Mouse (Mus musculus): ENCODE results near the gene Chrnd. TPM values are rescaled to one million over a fixed set of nuclear protein-coding genes. Genes with fewer than 3 reads are reported as not detected.

The Chrnd gene
- total RNA-seq, 2 experiments from 2014 or later, result 0.20 to 0.54 TPM

DNA sequence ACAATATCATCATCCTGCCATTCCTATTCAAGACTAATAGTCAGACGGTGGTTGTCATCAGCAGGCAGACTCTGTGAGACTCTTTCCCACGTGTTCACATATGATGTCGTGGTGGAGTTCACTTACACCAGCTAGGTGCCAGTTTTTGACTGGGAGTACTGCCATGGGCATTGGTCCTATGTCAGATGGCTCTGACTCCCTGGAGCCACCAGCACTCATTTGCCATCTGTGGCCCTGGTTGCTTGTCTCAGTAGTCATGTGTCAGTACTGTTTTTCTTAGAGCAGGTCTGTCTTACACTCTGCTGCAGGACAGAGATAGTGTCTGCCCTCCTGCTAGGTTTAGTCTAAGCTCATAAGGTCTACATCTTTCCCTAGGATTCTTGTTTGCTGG, 36.7 kb downstream of the Chrnd start:
- DNase-seq (ENCODE audit: low spot score in 2 of 2), result no peak

DNA sequence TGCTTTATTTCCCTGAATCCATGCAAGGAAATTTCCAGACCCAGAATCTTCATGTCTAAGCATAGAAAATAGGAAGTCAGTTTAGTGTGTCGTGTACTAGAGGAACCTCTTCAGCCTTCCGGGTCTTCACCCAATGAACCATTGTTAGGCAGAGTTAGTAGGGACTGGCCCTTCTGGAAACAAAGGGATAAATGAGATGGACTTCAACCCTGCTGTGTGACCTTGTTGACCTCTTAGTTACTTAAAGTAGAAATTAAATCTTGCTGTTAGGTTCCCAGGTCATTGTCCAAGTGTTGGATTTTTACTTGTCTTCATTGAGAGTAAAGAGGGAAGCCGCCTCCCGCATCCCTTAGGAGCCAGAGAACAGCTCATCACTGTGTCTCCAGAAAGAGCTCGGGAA, 40.2 kb downstream of the Chrnd start:
- DNase-seq (ENCODE audit: low spot score in 2 of 2), result no peak

DNA sequence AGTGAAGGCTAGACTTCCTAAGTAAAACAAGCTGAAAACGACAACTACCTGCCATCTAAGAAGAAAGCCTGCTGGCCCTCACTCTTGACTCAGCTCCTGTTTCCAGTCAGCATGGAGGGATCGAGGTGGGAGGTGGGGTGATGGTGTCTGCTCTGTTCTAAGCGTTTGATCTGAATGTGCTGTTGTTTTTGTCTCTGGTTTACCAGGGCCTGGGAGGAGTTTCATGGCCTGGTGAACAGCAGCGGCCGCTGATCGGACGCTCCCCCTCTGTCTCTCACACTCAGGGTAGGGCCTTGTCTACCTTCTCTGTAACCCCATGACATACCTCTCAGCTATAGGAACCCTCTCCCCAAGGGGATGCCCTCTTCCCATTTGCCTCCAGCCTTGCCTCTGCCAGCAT, 41.8 kb downstream of the Chrnd start:
- no peak for DNase-seq (ENCODE audit: low spot score in 2 of 2)

DNA sequence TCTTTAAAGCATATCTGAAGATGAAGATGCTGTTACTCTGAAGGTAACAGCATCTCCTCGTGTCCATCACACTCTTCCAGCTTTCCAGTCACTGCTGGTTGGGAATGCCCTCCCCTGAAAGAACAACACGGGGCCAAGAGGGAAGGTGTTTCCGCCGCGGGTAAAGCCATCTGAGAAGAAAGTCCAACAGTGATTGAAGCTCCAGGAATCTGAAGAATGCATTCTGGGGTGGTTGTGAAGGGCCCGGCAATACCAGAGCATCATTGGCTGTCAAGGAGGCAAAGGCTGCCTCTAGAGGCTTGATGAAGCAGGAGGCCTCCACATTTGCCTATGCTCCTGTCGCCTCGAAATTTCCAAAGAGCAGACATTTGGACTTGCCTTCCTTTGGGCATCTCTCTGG, 48.6 kb downstream of the Chrnd start:
- DNase-seq (ENCODE audit: low spot score in 2 of 2), result no peak

DNA sequence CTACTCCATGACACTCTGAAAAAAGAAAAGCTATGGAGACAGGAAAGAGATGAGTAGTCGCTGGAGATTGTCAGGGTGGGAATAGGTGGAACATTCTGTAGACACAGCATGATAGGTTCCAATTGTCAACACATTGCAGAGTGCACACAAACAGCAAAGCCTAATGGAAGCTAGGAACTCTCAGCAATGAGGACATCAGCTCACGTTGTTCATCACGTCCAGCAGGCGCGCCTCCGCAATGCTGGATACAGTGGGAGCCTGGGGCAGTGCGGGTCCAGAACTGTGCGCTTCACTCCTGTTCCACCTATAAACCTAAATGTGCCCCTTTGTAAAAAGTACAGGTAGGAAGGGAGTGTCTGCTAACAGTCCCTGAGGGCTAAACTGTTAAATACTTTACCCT, 52.6 kb downstream of the Chrnd start:
- no peak for DNase-seq (ENCODE audit: low spot score in 2 of 2)

DNA sequence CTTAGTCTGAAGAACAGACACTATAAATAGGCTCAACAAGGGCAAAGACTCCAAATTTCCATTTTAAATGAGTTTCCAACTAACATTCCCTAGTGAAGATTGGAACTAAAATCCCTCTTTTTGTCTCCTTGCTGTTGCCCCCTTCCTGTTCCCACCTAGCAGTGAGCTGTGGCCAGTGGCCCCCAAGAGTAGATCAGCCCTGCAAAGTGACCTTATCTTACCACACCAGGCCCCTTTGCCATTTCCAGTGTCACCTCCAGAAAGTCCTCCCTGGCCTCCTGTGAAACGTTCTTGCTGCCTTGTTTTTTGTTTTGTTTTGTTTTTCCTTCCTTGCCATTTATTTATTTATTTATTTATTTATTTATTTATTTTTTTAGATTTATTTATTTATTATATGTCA, 55.0 kb downstream of the Chrnd start:
- DNase-seq (ENCODE audit: low spot score in 2 of 2), result no peak

DNA sequence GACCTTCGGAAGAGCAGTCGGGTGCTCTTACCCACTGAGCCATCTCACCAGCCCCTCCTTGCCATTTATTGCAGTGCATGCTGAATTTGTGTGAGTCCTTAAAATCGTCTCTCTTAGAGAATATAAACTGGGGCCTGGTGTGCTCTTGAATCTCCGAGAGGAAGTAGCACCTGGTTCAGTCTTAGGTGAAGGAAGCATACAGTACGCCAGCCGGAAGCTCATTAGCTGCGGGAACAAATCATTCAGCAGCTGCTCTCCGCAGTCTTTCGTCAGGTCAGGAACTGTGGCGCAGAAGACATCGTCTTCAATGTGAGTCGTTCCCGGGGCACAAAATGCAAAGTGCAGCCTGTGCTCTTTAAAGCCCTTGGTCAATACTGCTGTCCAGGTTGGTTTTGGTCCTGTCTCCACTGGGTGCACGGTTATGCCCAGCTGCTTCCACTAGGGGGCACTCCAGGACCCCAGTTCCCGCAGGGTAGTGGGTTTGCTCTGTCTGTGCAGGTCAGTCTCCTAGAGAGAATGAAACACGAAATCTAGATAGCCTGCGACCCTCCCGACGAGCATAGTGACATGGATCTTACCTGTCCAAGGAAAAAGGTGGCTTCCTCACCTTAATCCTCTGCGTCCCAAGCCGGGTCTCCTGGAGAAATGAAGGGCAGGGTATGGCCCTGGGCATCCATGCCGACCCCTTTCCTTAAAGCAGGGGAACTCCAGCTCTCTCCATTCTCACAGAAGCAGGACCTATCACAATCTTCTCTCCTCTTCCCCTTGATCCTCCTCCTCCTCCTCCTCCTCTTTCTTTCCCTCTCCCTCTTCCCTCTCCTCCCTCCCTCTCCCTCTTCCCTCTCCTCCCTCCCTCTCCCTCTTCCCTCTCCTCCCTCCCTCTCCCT, 55.8 kb downstream of the Chrnd start:
- DNase-seq (ENCODE audit: low spot score in 2 of 2), result peak; percentile 70 to 77

Other genes starting within 250 kb of the Chrnd start
- not detected for gene Alppl2, start 100.7 kb upstream of the Chrnd start, total RNA-seq (2021)
- not detected for gene Alpi, start 89.0 kb upstream of the Chrnd start, total RNA-seq (2021)
- gene Akp3, start 65.6 kb upstream of the Chrnd start, total RNA-seq (2021), result not detected
- 10 to 100 TPM in 1 of 2 experiments, 1 to 10 TPM in 1; 6.9 to 15.1 TPM for gene Ecel1, start 34.1 kb upstream of the Chrnd start, total RNA-seq (2021)
- not detected for gene Prss56, start 7.3 kb upstream of the Chrnd start, total RNA-seq (2021)
- gene Chrng, start 14.1 kb downstream of the Chrnd start, total RNA-seq (2021), result under 1 TPM in 1 of 2 experiments, not detected in 1; 0.34 TPM
- 100 to 1,000 TPM; 107 to 109 TPM for gene Eif4e2, start 23.3 kb downstream of the Chrnd start, total RNA-seq (2021)
- gene Efhd1, start 73.8 kb downstream of the Chrnd start, total RNA-seq (2021), result 100 to 1,000 TPM; 201 to 207 TPM
- 10 to 100 TPM; 73.9 to 84.0 TPM for gene Gigyf2, start 136.4 kb downstream of the Chrnd start, total RNA-seq (2021)
- gene Kcnj13, start 204.1 kb downstream of the Chrnd start, total RNA-seq (2021), result not detected